Mouse (Mus musculus) neural tube, embryonic 12.5 days (tissue): ENCODE data around the gene Olfr2. TPM values are rescaled to one million over a fixed set of nuclear protein-coding genes. Genes with fewer than 3 reads are reported as not detected.
A peak's percentile ranks its signal among the peaks of the same experiment; 100 is the strongest.
"Not testable (repeated sequence)": the region's sequence is repeated elsewhere in the genome, so short reads cannot be mapped to it uniquely, and the experiment has no call there.

Experiments
- ATAC-seq: fragments of 200-750 bp; cut with Nextera tagmentation; 2 replicates; pipeline ENCODE4 v1.8.0; 2017; ENCODE audit warnings: low read depth, mild to moderate bottlenecking, moderate TSS enrichment, moderate library complexity; ENCODE audit not compliant: low FRiP score
- H3K27ac ChIP-seq: fragments of 300-500 bp; sonication (generic); 2 replicates; pipeline ENCODE4 v1.5.1; 2016
- H3K27me3 ChIP-seq: fragments of 300-500 bp; sonication (generic); replicated peaks from 2 replicates; pipeline ENCODE4 v1.6.1; 2016; ENCODE audit warnings: mild to moderate bottlenecking
- H3K36me3 ChIP-seq: fragments of 300-500 bp; sonication (generic); 2 replicates; pipeline ENCODE4 v1.6.1; 2016; ENCODE audit warnings: mild to moderate bottlenecking
- H3K4me1 ChIP-seq: fragments of 300-500 bp; sonication (generic); 2 replicates; pipeline ENCODE4 v1.6.1; 2016
- H3K4me2 ChIP-seq: fragments of 300-500 bp; sonication (generic); replicated peaks from 2 replicates; pipeline ENCODE4 v1.6.1; 2016; ENCODE audit warnings: mild to moderate bottlenecking
- H3K4me3 ChIP-seq: fragments of 300-500 bp; sonication (generic); 2 replicates; pipeline ENCODE4 v1.5.1; 2016
- H3K9ac ChIP-seq: fragments of 300-500 bp; sonication (generic); 2 replicates; pipeline ENCODE4 v1.6.1; 2016; ENCODE audit warnings: mild to moderate bottlenecking
- H3K9me3 ChIP-seq: fragments of 300-500 bp; sonication (generic); 2 replicates; pipeline ENCODE4 v1.6.1; 2016; ENCODE audit warnings: mild to moderate bottlenecking
- WGBS: fragments of 180-500 bp; shearing (Covaris S2); methylation state at CpG from one replicate; pipeline ENCODE4 v1.1.7; 2016; 5-methylcytosine and 5-hydroxymethylcytosine counted together
- polyA plus RNA-seq: library from polyadenylated mRNA; unstranded; fragments of >200 nt; fragmentation: Nextera tagmentation; extraction: Ambion mirVana; gene quantifications from 2 replicates; pipeline ENCODE4 v1.2.1, GENCODE M21; 2016

Olfr2 gene
- not detected in 2 replicates for polyA plus RNA-seq

- Histone ChIP-seq H3K27ac (no peak within 1 kb of the TSS), H3K36me3 (no peaks in the 10 kb centered on the region), H3K4me1 (no peaks in the 10 kb centered on the region), H3K4me2 (no peak within 1 kb of the TSS), H3K9ac (no peak within 1 kb of the TSS), H3K4me3 (no peak within 1 kb of the TSS), H3K27me3 (no peaks in the 10 kb centered on the region), H3K9me3 (no peaks in the 10 kb centered on the region)
- 54% methylated on average over 1 of the region's 1 CpGs for WGBS
- ATAC-seq = no peak
These were observed at the start of gene Olfr2 for GRCm38 (mm10) chr7:107005972-107006371. Gene Olfr2 (minus strand): TSS chr7:107006072.

GRCm38 (mm10) chr7:107047578-107047977 is 41.7 kb upstream of the Olfr2 start:
- ATAC-seq = no peak
- no peak overlapping the region for H3K9ac ChIP-seq
- H3K4me2 ChIP-seq = no peak overlapping the region
- H3K27me3 ChIP-seq = no peaks in the 10 kb centered on the region
- WGBS = 65% methylated on average over 3 of the region's 3 CpGs
- H3K36me3 ChIP-seq = no peaks in the 10 kb centered on the region
- H3K27ac ChIP-seq = no peak overlapping the region
- H3K4me1 ChIP-seq = no peaks in the 10 kb centered on the region
- no peak overlapping the region for H3K4me3 ChIP-seq
- H3K9me3 ChIP-seq = no peaks in the 10 kb centered on the region

GRCm38 (mm10) chr7:107045833-107046232 is 40.0 kb upstream of the Olfr2 start:
- Histone ChIP-seq H3K9me3 (no peaks in the 10 kb centered on the region), H3K4me1 (no peaks in the 10 kb centered on the region), H3K27me3 (no peaks in the 10 kb centered on the region), H3K27ac (no peak overlapping the region), H3K4me3 (no peak overlapping the region), H3K9ac (no peak overlapping the region), H3K4me2 (no peak overlapping the region), H3K36me3 (no peaks in the 10 kb centered on the region)
- 6% methylated on average over 5 of the region's 5 CpGs for WGBS
- 0 out of 2 replicates have a peak, but pooled peaks have one; percentile 41 for ATAC-seq

GRCm38 (mm10) chr7:107044407-107044806 is 38.5 kb upstream of the Olfr2 start:
- Histone ChIP-seq H3K27ac (no peak overlapping the region), H3K9ac (no peak overlapping the region), H3K4me3 (no peak overlapping the region), H3K27me3 (no peaks in the 10 kb centered on the region), H3K4me2 (no peak overlapping the region), H3K36me3 (no peaks in the 10 kb centered on the region), H3K4me1 (no peaks in the 10 kb centered on the region), H3K9me3 (no peaks in the 10 kb centered on the region)
- WGBS = 92% methylated on average over 1 of the region's 1 CpGs
- no peak for ATAC-seq

- WGBS = 86% methylated on average over 3 of the region's 3 CpGs
- no peak overlapping the region for H3K4me2 ChIP-seq
- H3K4me3 ChIP-seq = no peak overlapping the region
- no peaks in the 10 kb centered on the region for H3K27me3 ChIP-seq
- no peaks in the 10 kb centered on the region for H3K9me3 ChIP-seq
- H3K4me1 ChIP-seq = no peaks in the 10 kb centered on the region
- H3K36me3 ChIP-seq = no peaks in the 10 kb centered on the region
- no peak for ATAC-seq
- H3K9ac ChIP-seq = no peak overlapping the region
- H3K27ac ChIP-seq = no peak overlapping the region
These were observed 37.3 kb upstream of the Olfr2 start for GRCm38 (mm10) chr7:107043136-107043535.

GRCm38 (mm10) chr7:107039934-107040563 is 34.2 kb upstream of the Olfr2 start:
- Histone ChIP-seq H3K4me3 (no peak overlapping the region), H3K9me3 (no peaks in the 10 kb centered on the region), H3K27me3 (no peaks in the 10 kb centered on the region), H3K4me1 (no peaks in the 10 kb centered on the region), H3K36me3 (no peaks in the 10 kb centered on the region), H3K27ac (no peak overlapping the region), H3K4me2 (no peak overlapping the region), H3K9ac (no peak overlapping the region)
- no peak for ATAC-seq
- WGBS = 83% methylated on average over 2 of the region's 2 CpGs

GRCm38 (mm10) chr7:107030874-107031273 is 25.0 kb upstream of the Olfr2 start, which contains the start of gene Olfr713:
Gene Olfr713 (plus strand): TSS chr7:107031174.
- Histone ChIP-seq H3K27me3 (no peaks in the 10 kb centered on the region), H3K27ac (no peak within 1 kb of the TSS), H3K9me3 (no peaks in the 10 kb centered on the region), H3K9ac (no peak within 1 kb of the TSS), H3K36me3 (no peaks in the 10 kb centered on the region), H3K4me3 (no peak within 1 kb of the TSS), H3K4me2 (no peak within 1 kb of the TSS), H3K4me1 (no peaks in the 10 kb centered on the region)
- WGBS = 79% methylated on average over 1 of the region's 1 CpGs
- no peak for ATAC-seq

GRCm38 (mm10) chr7:107004169-107004568 is 1.7 kb downstream of the Olfr2 start:
- no peak for ATAC-seq
- Histone ChIP-seq H3K36me3 (no peaks in the 10 kb centered on the region), H3K4me1 (no peaks in the 10 kb centered on the region), H3K9me3 (no peaks in the 10 kb centered on the region), H3K27me3 (no peaks in the 10 kb centered on the region), H3K4me3 (no peak overlapping the region), H3K4me2 (no peak overlapping the region), H3K27ac (no peak overlapping the region), H3K9ac (no peak overlapping the region)
- 76% methylated on average over 3 of the region's 3 CpGs for WGBS

- no peaks in the 10 kb centered on the region for H3K4me1 ChIP-seq
- 92% methylated on average over 7 of the region's 7 CpGs for WGBS
- no peaks in the 10 kb centered on the region for H3K27me3 ChIP-seq
- no peak for ATAC-seq
- H3K4me2 ChIP-seq = no peak overlapping the region
- no peaks in the 10 kb centered on the region for H3K9me3 ChIP-seq
- H3K4me3 ChIP-seq = no peak overlapping the region
- no peak overlapping the region for H3K9ac ChIP-seq
- H3K27ac ChIP-seq = no peak overlapping the region
- no peaks in the 10 kb centered on the region for H3K36me3 ChIP-seq
These were observed 5.1 kb downstream of the Olfr2 start for GRCm38 (mm10) chr7:107000798-107001197.

GRCm38 (mm10) chr7:106985236-106985635 is 20.6 kb downstream of the Olfr2 start:
- no peaks in the 10 kb centered on the region for H3K9me3 ChIP-seq
- no peak overlapping the region for H3K9ac ChIP-seq
- H3K27ac ChIP-seq = no peak overlapping the region
- H3K4me1 ChIP-seq = no peaks in the 10 kb centered on the region
- H3K27me3 ChIP-seq = no peaks in the 10 kb centered on the region
- no peak overlapping the region for H3K4me3 ChIP-seq
- WGBS = 90% methylated on average over 3 of the region's 3 CpGs
- ATAC-seq = no peak
- H3K36me3 ChIP-seq = no peaks in the 10 kb centered on the region
- no peak overlapping the region for H3K4me2 ChIP-seq

- H3K4me2 ChIP-seq = no peak within 1 kb of the TSS
- H3K4me1 ChIP-seq = no peaks in the 10 kb centered on the region
- H3K9me3 ChIP-seq = no peaks in the 10 kb centered on the region
- 69% methylated on average over 1 of the region's 1 CpGs for WGBS
- ATAC-seq = no peak
- H3K9ac ChIP-seq = no peak within 1 kb of the TSS
- no peaks in the 10 kb centered on the region for H3K36me3 ChIP-seq
- no peak within 1 kb of the TSS for H3K27ac ChIP-seq
- no peak within 1 kb of the TSS for H3K4me3 ChIP-seq
- no peaks in the 10 kb centered on the region for H3K27me3 ChIP-seq
These were observed 30.5 kb downstream of the Olfr2 start, which contains the start of gene Olfr711 for GRCm38 (mm10) chr7:106975353-106975752. Gene Olfr711 (minus strand): TSS chr7:106975453.

- H3K4me1 ChIP-seq, H3K27ac ChIP-seq, H3K27me3 ChIP-seq, H3K4me2 ChIP-seq, H3K4me3 ChIP-seq, H3K9me3 ChIP-seq, H3K36me3 ChIP-seq, H3K9ac ChIP-seq, ATAC-seq: not testable (repeated sequence)
These were observed 38.4 kb downstream of the Olfr2 start for GRCm38 (mm10) chr7:106967503-106967902.

GRCm38 (mm10) chr7:106963837-106964236 is 42.0 kb downstream of the Olfr2 start, which contains the start of gene Olfr6:
Gene Olfr6 (minus strand): TSS chr7:106963937.
- no peak for ATAC-seq
- Histone ChIP-seq H3K4me2 (no peak within 1 kb of the TSS), H3K27ac (no peak within 1 kb of the TSS), H3K4me3 (no peak within 1 kb of the TSS), H3K9ac (no peak within 1 kb of the TSS), H3K4me1 (no peaks in the 10 kb centered on the region), H3K36me3 (no peaks in the 10 kb centered on the region), H3K27me3 (no peaks in the 10 kb centered on the region), H3K9me3 (no peaks in the 10 kb centered on the region)
- WGBS = 84% methylated on average over 1 of the region's 1 CpGs
